Mouse (Mus musculus): Measurements from ENCODE around the gene G3bp1.

- TF ChIP-seq CTCF (IDR thresholded peaks at IDR 0.05; ENCODE audit: low read depth), result no peak
- TF ChIP-seq EP300 (IDR thresholded peaks at IDR 0.05; ENCODE audit: low read depth), result no peak
Measured at GRCm38 (mm10) chr11:55455166-55455565, 14.3 kb upstream of the G3bp1 start.

All from liver, embryonic 14.5 days (tissue).